Mouse (Mus musculus) liver, embryonic 14.5 days (tissue): ENCODE results near the gene Gjb5. TPM values are rescaled to one million over a fixed set of nuclear protein-coding genes. Genes with fewer than 3 reads are reported as not detected.

ENCODE experiments used
- ATAC-seq: fragments of 200-750 bp; cut with Nextera tagmentation; 2 replicates; pipeline ENCODE4 v1.8.0; 2017; ENCODE audit warnings: moderate number of reproducible peaks, mild to moderate bottlenecking, moderate library complexity; ENCODE audit not compliant: insufficient read depth
- DNase-seq, 3 experiments: peaks; one replicate each; pipeline ENCODE4 v3.0.0-alpha.2; 2012 to 2013; ENCODE audit warnings: low read depth in 3 of 3, low spot score in 3 of 3
- H3K27ac ChIP-seq: fragments of 300-500 bp; sonication (generic); 2 replicates; pipeline ENCODE4 v1.5.1; 2014; ENCODE audit warnings: moderate library complexity, mild to moderate bottlenecking, control low read depth, inconsistent platforms
- H3K27me3 ChIP-seq: fragments of 300-500 bp; sonication (generic); 2 replicates; pipeline ENCODE4 v1.6.1; 2014; ENCODE audit warnings: mild to moderate bottlenecking, low read length, moderate library complexity; ENCODE audit not compliant: control insufficient read depth, insufficient read depth
- H3K36me3 ChIP-seq: fragments of 300-500 bp; sonication (generic); replicated peaks from 2 replicates; pipeline ENCODE4 v1.6.1; 2014; ENCODE audit warnings: low read depth; ENCODE audit not compliant: control insufficient read depth, insufficient read depth
- H3K4me1 ChIP-seq, 2 experiments: fragments of 200-500 bp in 1 of 2; fragments of 300-500 bp in 1 of 2; sonication (generic) in 1 of 2; replicated peaks; 2 replicates each; pipeline ENCODE4 v1.6.1; 2012 to 2014; ENCODE audit warnings: antibody characterized with exemption in 1 of 2, inconsistent platforms in 1 of 2, low read length in 1 of 2; ENCODE audit not compliant: control insufficient read depth in 2 of 2, insufficient read depth in 2 of 2
- H3K4me2 ChIP-seq: fragments of 300-500 bp; sonication (generic); 2 replicates; pipeline ENCODE4 v1.6.1; 2014; ENCODE audit warnings: low read depth, mild to moderate bottlenecking, control low read depth, moderate library complexity
- H3K4me3 ChIP-seq, 2 experiments: fragments of 200-500 bp in 1 of 2; fragments of 300-500 bp in 1 of 2; sonication (generic) in 1 of 2; 2 replicates each; pipeline ENCODE4 v1.5.1; 2012 to 2014; ENCODE audit warnings: low read depth in 2 of 2, low read length in 2 of 2, mild to moderate bottlenecking in 2 of 2, control low read depth in 1 of 2, inconsistent platforms in 1 of 2, moderate library complexity in 1 of 2; ENCODE audit not compliant: insufficient read depth in 1 of 2
- H3K9ac ChIP-seq: fragments of 300-500 bp; sonication (generic); replicated peaks from 2 replicates; pipeline ENCODE4 v1.6.1; 2014; ENCODE audit warnings: mild to moderate bottlenecking, control low read depth, moderate library complexity
- H3K9me3 ChIP-seq: fragments of 300-500 bp; sonication (generic); 2 replicates; pipeline ENCODE4 v1.6.1; 2016; ENCODE audit warnings: low read length, mixed read lengths; ENCODE audit not compliant: control insufficient read depth
- CTCF ChIP-seq: IDR thresholded peaks from 2 replicates; pipeline ENCODE4 v1.5.1; 2016; ENCODE audit warnings: antibody characterized with exemption, low read depth, control low read depth
- EP300 ChIP-seq: IDR thresholded peaks from 2 replicates; pipeline ENCODE4 v1.6.1; 2016; ENCODE audit warnings: antibody characterized with exemption, low read depth
- WGBS: fragments of 180-500 bp; shearing (Covaris S2); extraction: QIAGEN DNeasy Blood & Tissue Kit; methylation state at CpG from one replicate; pipeline ENCODE4 v1.1.7; 2014; ENCODE audit not compliant: insufficient replicate concordance; 5-methylcytosine and 5-hydroxymethylcytosine counted together
- polyA plus RNA-seq, 2 experiments: library from polyadenylated mRNA; depleted of rRNA in 1 of 2; stranded (reverse) in 1 of 2; unstranded in 1 of 2; fragments of >200 nt; fragmentation: Nextera tagmentation in 1 of 2; extraction: Ambion mirVana in 1 of 2; gene quantifications; 2 replicates each; pipeline versions ENCODE4 v1.2.1 to v1.2.3; 2012 to 2014

Gjb5 gene
- polyA plus RNA-seq, 2 experiments, result 0.01 TPM; not detected in 1

GRCm38 (mm10) chr4:127364431-127364830, 6.5 kb upstream of the Gjb5 start:
- TF ChIP-seq CTCF (no peak), EP300 (no peak)
- Histone ChIP-seq H3K4me1 (no peaks in the 10 kb centered on the region), H3K27me3 (no peaks in the 10 kb centered on the region), H3K4me3 (no peak overlapping the region), H3K9ac (no peak overlapping the region), H3K36me3 (no peaks in the 10 kb centered on the region), H3K9me3 (no peaks in the 10 kb centered on the region), H3K4me2 (no peak overlapping the region), H3K27ac (no peak overlapping the region)
- WGBS, result 44% methylated on average over 6 of the region's 6 CpGs
- ATAC-seq (no peak), DNase-seq (no peak)

- H3K36me3 ChIP-seq, result no peaks in the 10 kb centered on the region
- no peak overlapping the region for H3K4me2 ChIP-seq
- 41% methylated on average over 4 of the region's 4 CpGs for WGBS
- H3K27ac ChIP-seq, result no peak overlapping the region
- H3K4me3 ChIP-seq, result no peak overlapping the region
- no peaks in the 10 kb centered on the region for H3K27me3 ChIP-seq
- no peak for TF ChIP-seq EP300
- TF ChIP-seq CTCF, result peak; percentile 49
- no peaks in the 10 kb centered on the region for H3K9me3 ChIP-seq
- no peak for ATAC-seq
- DNase-seq, result no peak
- no peaks in the 10 kb centered on the region for H3K4me1 ChIP-seq
- no peak overlapping the region for H3K9ac ChIP-seq
These were observed 5.3 kb upstream of the Gjb5 start for GRCm38 (mm10) chr4:127363331-127363730.

GRCm38 (mm10) chr4:127362520-127362919, 4.5 kb upstream of the Gjb5 start:
- no peaks in the 10 kb centered on the region for H3K4me1 ChIP-seq
- no peaks in the 10 kb centered on the region for H3K27me3 ChIP-seq
- no peaks in the 10 kb centered on the region for H3K36me3 ChIP-seq
- no peaks in the 10 kb centered on the region for H3K9me3 ChIP-seq
- no peak overlapping the region for H3K9ac ChIP-seq
- ATAC-seq, result no peak
- no peak for DNase-seq
- no peak overlapping the region for H3K4me3 ChIP-seq
- no peak for TF ChIP-seq CTCF
- no peak for TF ChIP-seq EP300
- 27% methylated on average over 3 of the region's 3 CpGs for WGBS
- H3K4me2 ChIP-seq, result no peak overlapping the region
- H3K27ac ChIP-seq, result no peak overlapping the region

GRCm38 (mm10) chr4:127354506-127355485, 3.2 kb downstream of the Gjb5 start:
- H3K36me3 ChIP-seq, result no peaks in the 10 kb centered on the region
- no peaks in the 10 kb centered on the region for H3K27me3 ChIP-seq
- WGBS, result 36% methylated on average over 15 of the region's 15 CpGs
- no peak for TF ChIP-seq EP300
- TF ChIP-seq CTCF, result no peak
- H3K9me3 ChIP-seq, result no peaks in the 10 kb centered on the region
- H3K4me2 ChIP-seq, result no peak overlapping the region
- no peak overlapping the region for H3K4me3 ChIP-seq
- no peak overlapping the region for H3K9ac ChIP-seq
- H3K4me1 ChIP-seq, result no peaks in the 10 kb centered on the region
- H3K27ac ChIP-seq, result no peak overlapping the region
- DNase-seq (no peak), ATAC-seq (no peak)

GRCm38 (mm10) chr4:127353951-127354438, 4.0 kb downstream of the Gjb5 start, which contains the start of gene Gjb4:
Gjb4 (minus strand) TSS chr4:127354081.
- Histone ChIP-seq H3K36me3 (no peaks in the 10 kb centered on the region), H3K4me1 (no peaks in the 10 kb centered on the region), H3K4me2 (no peak within 1 kb of the TSS), H3K27ac (no peak within 1 kb of the TSS), H3K27me3 (no peaks in the 10 kb centered on the region), H3K4me3 (no peak within 1 kb of the TSS), H3K9ac (no peak within 1 kb of the TSS), H3K9me3 (no peaks in the 10 kb centered on the region)
- no peak for ATAC-seq
- no peak for TF ChIP-seq CTCF
- no peak for TF ChIP-seq EP300
- WGBS, result 62% methylated on average over 8 of the region's 8 CpGs
- DNase-seq, result no peak
